Mouse (Mus musculus) CH12F3 (cell line): ENCODE results near the gene Hoxd13.

ENCODE experiments used
- in situ Hi-C: fragments of 300-500 bp; cut with MboI; formaldehyde crosslinking; loops from 2 replicates; pipeline ENCODE4 v1.14.3; 2020; ENCODE audit warnings: low sequenced_read_pairs

Hoxd13 gene

DNA sequence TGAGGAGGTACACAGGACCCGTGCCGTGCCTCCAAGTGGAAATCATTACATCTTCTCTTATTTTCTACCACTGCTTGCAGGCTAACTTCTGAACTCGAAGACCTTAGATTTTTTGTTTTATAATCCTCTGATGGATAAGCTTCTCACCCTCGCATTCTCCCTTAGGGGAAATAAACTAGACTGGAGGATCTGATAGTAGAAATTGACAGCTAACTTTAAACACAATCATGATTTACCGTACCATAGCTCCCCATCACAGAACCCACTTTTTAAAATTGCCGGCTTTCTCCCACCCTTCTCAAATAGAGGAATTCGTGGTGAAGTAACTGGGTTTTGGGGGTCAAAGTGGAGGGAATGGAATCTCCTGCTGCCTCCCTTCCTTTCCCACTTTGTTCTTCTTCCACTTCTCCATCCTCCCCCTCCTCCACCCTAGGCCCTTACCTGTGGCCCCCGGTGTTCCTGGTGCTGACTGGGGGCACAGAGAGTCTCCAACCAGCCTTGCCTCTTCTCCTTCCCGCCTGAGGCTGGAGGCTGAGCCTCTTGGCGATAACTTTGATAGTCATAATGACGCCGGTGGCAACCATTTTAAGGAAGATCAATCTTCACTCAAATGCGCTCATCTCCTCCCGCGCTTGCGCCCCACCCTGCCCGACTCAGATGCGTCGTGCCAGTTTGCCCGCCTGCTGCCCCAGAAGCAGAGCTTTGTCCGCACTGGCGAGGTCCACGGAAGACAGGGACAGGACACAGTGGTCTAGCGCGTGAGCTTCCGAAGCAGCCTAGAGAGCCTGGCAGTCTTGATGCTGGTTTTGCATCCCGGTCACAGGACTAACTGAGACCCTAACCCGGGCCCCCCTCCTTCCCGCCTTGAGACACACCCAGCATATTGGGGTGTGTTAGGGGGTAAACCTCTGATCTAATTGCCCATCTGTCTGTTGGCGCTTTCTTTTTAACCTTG lies 7.4 kb upstream of the Hoxd13 start:
- in situ Hi-C loops, result loop anchor here (10.0 to 25.0 kb wide), 2 partner anchors 366 to 598 kb away; no protein-coding TSS in a partner anchor

DNA sequence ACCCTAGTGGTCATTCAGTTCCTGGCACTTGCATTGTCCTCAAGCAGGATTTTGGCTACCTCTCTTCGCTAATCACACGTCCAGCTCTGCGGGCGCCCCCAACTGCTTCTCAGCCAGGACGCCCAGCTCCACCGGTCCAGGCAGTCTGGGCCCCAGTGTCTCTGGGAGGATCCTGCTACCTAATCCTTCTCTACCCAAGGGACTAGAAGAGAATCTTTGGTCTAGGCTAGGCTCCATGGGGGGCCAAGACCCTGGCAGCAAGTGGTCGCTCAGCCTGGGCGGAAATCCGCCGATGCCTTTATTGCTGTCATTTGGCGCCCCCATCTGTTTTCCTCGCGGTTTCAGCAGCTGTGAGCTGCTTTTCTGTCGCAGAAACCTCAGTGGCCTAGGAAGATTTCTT lies 6.4 kb upstream of the Hoxd13 start:
- in situ Hi-C loops, result loop anchor here (10.0 to 25.0 kb wide), 2 partner anchors 367 to 599 kb away; no protein-coding TSS in a partner anchor

DNA sequence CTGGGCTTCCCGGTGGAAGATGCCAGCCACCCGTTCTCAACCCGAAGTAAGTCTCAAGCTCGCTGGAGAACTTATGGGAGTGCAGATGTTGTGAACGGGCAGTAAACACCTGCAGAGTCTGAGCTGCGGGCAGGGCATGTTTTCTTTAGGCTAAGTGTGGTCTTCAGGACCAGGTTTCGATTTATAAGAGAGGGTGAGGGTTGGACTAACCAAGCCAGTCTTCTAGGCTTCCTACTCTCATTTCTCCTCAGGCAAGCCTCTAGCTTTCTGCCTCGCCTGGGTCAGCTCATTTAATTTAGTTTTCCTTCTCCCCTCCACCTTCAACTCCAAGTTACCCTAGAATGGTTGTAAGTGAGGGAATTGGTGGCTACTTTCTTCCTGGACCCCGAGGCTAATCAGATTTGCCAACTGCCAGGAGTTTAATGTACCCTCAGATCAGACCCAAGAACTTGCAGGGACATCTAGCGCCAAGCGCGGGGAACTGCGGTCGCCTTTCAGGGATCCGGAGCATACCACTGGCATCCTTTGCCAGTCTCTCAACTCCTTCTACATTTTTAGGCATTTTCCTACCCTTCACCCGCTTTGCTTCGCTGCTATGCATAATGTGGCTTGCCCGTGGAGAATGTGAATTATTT lies 4.7 kb upstream of the Hoxd13 start:
- in situ Hi-C loops, result loop anchor here (10.0 to 25.0 kb wide), 2 partner anchors 369 to 601 kb away; no protein-coding TSS in a partner anchor

DNA sequence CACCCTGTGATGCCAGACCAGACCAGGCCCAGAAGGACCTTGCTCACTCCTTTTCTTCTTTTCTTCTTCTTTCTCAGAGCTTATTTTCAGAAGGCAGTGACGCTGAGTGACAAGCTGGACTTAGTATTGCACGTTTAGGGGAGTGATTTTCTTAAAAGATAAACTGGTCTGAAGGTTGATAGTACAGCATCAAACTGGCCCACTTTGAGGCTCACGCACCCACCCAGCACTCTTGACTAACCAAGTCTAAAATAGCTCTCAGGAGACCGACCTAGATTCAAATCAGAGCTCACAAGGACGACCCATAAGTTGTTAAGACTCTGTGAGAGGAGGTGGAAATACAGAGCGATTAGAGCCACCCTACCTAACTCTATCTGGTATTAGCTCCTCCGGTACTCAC lies 1.7 kb upstream of the Hoxd13 start:
- in situ Hi-C loops, result loop anchor here (10.0 to 25.0 kb wide), 2 partner anchors 372 to 604 kb away; no protein-coding TSS in a partner anchor

DNA sequence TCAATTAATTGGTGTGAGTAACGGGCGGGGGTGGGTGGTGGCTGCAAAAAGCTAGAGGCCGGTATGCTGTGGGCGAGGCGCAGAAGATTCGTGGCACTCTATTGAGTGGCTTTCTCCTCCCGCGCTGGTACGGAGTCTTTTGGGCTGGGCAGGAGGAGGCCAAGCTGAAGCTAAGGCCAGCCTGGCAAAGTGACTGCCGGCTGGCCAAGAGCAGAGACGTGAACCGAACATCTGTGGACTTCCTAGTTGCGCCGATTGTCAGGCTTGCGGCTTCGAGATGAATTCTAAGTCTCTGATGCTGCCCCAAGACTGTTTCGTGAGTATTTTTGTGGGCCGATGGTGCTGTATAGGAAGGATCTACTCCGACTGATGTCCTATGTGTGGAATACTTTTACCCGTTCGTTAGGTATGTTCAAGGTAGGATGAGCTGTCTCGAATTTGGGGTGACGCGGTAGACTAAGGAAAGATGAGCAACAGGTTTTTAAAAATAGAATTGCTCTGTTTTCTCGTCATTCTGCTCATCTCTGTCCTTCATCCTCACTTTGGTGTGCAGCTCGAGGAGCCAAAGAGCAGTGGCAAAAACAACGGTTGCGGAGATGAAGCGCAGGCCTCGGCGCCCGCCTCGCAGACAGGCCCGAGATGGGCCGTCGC lies 794 bp upstream of the Hoxd13 start:
- in situ Hi-C loops, result loop anchor here (10.0 to 25.0 kb wide), 2 partner anchors 373 to 605 kb away; no protein-coding TSS in a partner anchor

DNA sequence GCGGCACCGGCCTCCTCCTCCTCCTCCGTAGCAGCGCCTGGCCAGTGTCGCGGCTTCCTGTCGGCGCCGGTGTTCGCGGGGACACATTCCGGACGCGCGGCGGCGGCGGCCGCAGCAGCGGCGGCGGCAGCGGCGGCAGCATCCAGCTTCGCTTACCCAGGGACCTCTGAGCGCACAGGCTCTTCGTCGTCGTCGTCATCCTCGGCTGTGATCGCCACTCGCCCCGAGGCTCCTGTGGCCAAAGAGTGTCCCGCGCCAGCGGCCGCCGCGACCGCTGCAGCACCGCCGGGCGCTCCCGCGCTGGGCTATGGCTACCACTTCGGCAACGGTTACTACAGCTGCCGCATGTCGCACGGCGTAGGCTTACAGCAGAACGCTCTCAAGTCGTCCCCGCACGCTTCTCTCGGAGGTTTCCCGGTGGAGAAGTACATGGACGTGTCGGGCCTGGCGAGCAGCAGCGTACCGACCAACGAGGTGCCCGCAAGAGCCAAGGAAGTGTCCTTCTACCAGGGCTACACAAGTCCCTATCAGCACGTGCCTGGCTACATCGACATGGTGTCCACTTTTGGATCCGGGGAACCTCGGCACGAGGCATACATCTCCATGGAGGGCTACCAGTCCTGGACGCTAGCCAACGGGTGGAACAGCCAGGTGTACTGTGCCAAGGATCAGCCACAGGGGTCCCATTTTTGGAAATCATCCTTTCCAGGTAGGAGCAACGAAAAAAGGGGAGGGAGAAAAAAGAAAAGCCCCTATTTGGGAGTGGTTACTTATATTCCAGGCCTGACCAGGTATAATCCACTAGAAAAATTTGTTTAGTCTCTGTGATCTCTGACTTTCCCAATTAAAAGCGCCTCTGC lies 490 bp downstream of the Hoxd13 start:
- in situ Hi-C loops, result loop anchor here (10.0 to 25.0 kb wide), 2 partner anchors 374 to 606 kb away; no protein-coding TSS in a partner anchor

DNA sequence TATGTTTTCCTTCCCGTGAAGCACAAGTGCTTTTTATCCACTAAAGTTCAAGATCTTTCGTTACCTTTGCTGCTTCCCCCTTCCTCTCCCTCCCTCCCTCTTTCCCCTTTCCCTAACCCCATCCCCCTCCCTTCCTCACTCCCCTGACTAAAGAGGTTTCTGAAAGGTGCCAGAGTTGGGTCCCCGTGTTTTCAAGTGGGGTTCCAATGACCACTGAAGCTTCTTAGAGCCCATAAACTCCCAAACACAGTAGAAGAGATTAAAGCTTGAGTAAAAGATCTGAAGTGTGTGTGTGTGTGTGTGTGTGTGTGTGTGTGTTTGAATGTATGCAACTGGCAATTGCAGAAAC lies 1.1 kb downstream of the Hoxd13 start:
- in situ Hi-C loops, result loop anchor here (10.0 to 25.0 kb wide), 2 partner anchors 374 to 607 kb away; no protein-coding TSS in a partner anchor

DNA sequence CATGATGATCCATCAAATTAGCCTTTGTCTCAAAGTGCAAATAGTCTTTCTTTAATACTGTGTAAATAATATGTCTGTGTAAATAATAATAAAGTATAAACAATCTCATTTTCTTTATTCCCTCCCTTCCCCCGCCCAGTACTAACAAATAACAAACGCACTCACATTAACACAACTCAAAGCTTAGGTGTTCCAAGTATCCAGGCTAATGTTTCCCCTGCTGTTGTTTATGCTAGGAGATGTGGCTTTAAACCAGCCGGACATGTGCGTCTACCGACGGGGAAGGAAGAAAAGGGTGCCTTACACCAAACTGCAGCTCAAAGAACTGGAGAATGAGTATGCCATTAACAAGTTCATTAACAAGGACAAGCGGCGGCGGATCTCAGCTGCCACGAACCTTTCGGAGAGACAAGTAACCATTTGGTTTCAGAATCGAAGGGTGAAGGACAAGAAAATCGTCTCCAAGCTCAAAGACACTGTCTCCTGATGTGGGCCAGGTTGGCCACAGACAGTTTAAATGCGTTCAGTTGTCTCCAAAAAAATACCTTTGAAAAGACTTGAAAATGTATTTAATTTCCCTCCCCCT lies 1.6 kb downstream of the Hoxd13 start:
- in situ Hi-C loops, result loop anchor here (10.0 to 25.0 kb wide), 2 partner anchors 375 to 607 kb away; no protein-coding TSS in a partner anchor

DNA sequence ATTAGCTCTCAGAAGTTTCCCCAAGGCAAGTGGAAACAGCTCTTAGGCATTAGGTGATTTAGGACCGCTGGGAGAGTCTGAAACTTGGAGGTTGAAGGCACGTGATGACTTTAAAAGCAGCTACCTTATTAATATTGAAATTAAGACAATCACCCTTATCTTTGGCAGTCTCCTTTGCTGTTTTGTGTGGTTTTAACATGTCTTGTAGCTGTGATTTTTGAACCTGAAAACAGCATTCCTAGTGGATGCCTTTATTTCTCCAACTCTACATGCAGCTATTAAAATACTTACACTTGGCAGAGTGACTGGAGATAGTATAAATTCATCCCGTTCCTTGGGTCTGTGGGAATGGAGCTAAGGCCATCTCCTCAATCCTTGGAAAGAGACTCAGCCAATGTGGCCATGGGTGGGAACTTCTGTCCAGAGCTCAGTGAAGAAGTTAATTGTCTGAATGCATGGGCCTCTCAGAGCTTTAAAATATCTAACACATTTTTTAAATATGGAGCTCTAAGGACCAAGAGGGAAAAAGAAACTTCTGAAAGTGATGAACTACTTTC lies 2.6 kb downstream of the Hoxd13 start:
- in situ Hi-C loops, result loop anchor here (25.0 kb wide), 1 partner anchor 608 kb away; no protein-coding TSS in a partner anchor

DNA sequence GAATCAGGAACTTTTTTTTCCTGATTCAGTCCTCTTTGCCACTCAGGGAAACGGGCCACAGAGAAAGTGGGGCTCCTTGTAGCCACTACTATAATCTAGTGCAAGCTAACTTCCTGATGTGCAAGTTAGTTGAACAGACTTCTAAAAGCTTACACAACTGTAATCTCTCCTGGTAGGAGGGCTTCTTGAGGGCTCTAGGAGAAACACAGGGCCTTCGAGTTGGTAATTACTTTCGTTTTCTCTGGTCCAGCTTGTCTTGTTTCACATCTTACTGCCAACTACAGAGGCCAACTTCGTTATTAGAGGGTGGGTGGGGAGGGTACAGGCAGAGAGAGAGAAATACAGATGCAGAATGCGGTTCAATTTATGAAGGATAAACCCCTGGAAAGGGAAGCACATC lies 3.7 kb downstream of the Hoxd13 start:
- in situ Hi-C loops, result loop anchor here (25.0 kb wide), 1 partner anchor 610 kb away; no protein-coding TSS in a partner anchor

DNA sequence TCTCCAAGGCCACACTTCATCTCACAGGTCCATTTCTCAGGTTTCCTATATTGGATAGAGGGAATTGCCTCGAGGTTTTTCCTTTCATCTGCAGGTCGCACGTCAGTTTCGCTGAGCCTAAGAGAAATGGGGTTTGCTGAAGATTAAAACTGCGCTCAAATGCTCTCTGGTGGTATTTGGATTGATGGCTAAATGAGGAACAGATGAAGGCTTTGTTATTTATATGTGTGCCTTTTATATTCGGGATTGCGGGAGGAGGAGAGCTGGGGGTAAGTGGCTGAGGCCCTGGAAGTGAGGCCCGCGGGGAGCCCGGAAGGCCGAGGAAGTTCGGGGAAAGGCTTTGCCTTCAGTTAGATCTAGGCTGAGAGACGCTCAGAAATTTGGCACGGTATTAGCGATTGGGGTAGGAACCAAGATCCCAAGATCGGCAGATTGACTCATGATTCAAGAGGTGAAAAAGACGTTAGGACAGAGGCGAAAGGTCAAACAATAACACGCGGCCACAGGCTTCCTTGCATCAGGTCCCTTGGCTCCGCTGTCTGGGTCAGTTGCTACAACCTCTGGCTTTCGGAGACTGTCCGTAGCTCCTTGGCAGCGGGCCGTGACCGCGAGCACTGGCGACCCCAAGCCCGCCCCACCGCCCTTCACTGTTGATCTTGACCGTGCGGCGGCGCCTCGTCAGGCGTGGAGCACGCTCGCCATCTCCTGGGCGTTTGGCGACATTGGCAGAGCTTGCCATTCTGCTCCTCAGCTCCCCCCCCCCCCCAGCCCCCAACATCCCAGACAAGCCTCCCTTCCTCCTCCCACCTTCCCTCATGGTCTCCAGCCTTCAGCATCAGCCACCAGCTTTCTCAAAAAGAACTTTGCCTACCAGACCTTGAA lies 4.6 kb downstream of the Hoxd13 start:
- in situ Hi-C loops, result loop anchor here (25.0 kb wide), 1 partner anchor 610 kb away; no protein-coding TSS in a partner anchor

DNA sequence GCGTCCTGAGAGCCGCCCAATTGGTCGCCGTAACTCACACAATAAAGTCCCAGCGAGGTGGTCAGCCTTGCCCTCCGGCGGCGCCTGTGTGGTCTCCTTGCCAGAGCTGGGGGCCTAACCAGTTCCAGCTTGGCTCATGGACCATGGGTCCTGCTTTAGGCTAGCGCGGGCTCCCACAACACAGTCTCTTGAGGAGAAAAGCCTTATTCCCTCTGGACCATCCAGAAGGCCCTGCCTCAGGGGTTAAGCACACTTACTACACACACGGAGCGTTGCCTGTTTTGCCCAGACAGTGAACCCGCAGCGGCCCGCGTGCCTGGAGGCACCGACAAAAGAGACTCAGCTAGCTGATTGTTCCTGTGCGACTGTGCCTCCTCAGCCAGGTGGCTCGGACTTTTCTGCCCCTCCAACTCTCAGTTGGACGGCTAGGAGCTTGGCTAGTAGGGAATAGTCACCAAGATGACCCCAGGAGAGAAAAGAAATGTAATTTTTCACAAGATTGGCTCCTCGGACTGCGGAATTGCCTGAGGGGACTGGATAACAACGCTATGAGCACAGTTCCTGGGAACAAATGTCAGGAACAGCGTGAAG lies 5.8 kb downstream of the Hoxd13 start:
- in situ Hi-C loops, result loop anchor here (25.0 kb wide), 1 partner anchor 612 kb away; no protein-coding TSS in a partner anchor

DNA sequence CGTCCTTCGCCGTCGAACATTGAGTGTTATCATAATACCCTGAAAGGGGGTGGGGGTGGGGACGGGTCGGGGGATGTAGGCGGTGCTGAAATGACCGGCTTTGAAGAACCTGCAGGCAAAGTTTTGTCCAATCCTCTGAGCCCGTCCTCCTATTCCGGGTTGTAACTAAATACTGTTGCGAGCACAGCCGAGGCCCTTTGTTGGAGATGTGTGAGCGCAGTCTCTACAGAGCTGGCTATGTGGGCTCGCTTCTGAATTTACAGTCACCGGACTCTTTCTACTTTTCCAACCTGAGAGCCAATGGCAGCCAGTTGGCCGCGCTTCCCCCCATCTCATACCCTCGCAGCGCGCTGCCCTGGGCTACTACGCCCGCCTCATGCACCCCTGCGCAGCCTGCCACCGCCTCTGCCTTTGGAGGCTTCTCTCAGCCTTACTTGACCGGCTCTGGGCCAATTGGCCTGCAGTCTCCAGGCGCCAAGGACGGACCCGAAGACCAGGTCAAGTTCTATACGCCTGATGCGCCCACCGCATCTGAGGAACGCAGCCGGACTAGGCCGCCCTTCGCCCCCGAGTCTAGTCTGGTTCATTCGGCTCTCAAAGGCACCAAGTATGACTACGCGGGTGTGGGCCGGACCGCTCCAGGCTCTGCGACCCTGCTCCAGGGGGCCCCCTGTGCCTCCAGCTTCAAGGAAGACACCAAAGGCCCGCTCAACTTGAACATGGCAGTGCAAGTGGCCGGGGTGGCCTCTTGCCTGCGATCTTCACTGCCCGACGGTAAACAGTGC lies 7.0 kb downstream of the Hoxd13 start, which contains the start of gene Hoxd12:
Gene Hoxd12 (plus strand): TSS at position 133 of the 785 bp plus-strand sequence.
- in situ Hi-C loops, result loop anchor here (25.0 kb wide), 2 partner anchors 613 to 637 kb away; no protein-coding TSS in a partner anchor

DNA sequence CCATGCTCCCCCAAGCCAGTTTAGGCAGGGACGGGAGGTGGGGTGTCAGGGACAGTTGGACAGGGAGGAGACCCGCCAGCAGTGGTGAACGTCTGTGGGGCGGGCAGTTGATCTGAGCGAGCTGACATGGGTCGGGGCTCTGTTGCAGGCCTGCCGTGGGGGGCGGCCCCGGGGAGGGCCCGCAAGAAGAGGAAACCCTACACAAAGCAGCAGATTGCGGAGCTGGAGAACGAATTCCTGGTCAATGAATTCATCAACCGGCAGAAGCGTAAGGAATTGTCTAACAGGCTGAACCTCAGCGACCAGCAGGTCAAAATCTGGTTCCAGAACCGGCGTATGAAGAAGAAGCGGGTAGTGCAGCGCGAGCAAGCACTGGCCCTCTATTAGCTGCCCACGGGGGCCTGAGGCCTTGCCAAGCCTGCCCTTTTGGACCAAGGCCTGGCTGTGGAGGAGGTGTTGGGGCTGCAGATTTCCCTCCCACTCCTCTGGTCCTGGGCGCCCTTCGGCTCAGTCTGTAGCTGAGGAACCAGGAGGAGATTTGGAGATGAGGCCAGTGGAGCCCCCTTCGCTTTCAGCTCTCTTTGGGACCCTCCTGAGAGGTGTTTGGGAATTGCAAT lies 7.7 kb downstream of the Hoxd13 start:
- in situ Hi-C loops, result loop anchor here (25.0 kb wide), 1 partner anchor 637 kb away; no protein-coding TSS in a partner anchor

DNA sequence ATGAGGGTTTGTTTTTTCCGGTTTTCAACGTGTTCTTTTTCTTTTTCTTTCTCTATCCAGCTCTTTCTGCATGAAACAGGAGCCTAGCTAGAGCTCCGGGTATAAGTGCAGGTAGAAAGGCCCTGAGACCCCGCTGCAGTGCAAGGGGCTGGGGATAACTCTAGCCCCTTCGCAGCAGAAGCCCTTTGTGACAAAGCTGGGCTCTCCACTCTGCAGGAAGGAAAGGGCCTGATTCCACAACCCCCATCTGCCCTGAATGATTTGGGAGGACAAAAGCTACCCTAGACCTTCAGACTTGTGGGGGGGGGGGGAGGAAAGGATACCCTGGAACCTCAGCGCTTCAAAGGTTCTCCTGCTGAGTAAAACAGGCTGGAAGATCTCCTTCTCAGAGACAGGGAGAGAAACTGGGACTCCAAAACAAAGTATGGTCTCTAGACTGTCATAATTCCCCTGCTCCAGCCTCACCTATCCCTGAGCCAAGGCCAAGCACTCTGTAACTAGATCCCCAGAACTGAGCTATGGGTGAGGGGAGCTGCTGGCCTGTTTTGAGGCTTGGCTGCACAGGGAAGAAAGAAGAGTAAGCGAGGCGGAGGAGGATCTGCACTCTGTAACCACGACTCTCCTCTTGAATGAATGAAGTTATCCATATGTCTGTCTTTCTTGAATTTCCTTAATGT lies 8.4 kb downstream of the Hoxd13 start:
- in situ Hi-C loops, result loop anchor here (25.0 kb wide), 1 partner anchor 636 kb away; no protein-coding TSS in a partner anchor

DNA sequence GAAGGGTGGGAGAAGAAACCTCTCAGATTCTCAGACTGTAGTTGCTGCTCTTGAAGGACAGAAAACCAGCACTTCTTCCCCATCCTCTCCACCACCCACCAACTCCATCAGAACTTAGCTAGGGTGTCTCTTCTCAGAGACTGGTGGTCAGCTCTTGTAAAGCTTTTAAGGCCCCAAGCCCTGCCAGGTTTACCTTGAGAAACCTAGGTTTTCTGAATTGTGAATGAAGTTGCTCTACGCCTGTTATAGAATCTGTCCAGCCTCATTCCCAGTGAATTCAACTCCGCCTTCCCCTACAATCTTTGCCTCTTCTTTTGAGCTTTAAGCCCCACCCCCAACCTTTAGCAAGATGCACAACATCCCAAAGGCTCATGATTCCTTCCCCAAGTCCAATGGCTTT lies 9.0 kb downstream of the Hoxd13 start:
- in situ Hi-C loops, result loop anchor here (25.0 kb wide), 1 partner anchor 635 kb away; no protein-coding TSS in a partner anchor
